Mouse (Mus musculus): Measurements from ENCODE around the gene Cend1. TPM values are rescaled to one million over a fixed set of nuclear protein-coding genes. Genes with fewer than 3 reads are reported as not detected.

The Cend1 gene
- polyA plus RNA-seq (2012; rRNA removed), result 0.01 and 0.03 TPM in 2 replicates

GRCm38 (mm10) chr7:141429310-141429709, at the start of gene Cend1:
Gene Cend1, minus strand, starts transcription at chr7:141429491.

GRCm38 (mm10) chr7:141475011-141475804, 45.9 kb upstream of the Cend1 start, which contains the start of the genes Polr2l and Tspan4:
Gene Polr2l, minus strand, starts transcription at chr7:141475132.
Gene Tspan4, plus strand, starts transcription at chr7:141475240.

DNA sequence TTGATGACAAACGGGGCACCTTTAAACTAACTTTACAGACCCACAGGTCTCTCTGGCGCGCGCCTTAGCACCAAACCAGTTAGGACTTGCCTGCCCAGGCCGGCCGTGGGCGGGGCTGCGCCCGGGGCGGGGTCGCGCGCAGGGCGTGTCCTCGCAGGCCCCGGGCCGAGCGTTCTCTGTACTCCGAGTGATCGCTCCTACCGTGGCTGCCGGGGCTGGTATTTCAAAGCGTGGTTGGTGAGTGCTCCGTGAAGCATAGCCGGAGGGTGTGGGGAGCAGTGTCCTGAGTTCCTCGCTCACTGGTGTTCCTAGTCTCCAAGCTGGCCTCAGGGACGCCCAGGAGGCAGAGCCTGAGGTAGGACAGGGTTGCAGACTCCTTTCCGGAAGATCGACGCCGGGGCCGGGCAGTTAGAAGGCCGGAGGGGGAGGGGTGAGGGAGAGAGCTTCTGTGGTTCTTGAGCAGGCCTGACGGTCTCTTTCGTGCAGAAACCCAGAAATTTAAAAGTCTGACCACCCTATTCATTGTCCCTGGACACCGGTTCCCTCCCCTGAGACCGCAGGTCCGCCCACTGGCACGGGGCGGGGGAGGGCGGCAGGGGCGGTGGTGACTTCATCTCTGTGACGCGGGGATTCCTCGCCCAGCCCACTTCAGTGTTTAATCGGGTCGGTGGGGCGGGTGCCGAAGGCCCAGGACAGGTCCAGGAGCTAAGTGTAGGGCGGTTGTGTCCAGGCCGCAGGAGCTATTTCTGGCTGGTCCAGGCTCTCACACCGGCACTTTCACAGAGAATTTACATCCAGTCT, 38.1 kb upstream of the Cend1 start, which contains the start of gene Cd151:
Gene Cd151 (plus strand): TSS at position 163 of the 801 bp plus-strand sequence.

GRCm38 (mm10) chr7:141460391-141461113, 31.3 kb upstream of the Cend1 start, which contains the start of gene Cracr2b:
Gene Cracr2b, plus strand, starts transcription at chr7:141461094.

DNA sequence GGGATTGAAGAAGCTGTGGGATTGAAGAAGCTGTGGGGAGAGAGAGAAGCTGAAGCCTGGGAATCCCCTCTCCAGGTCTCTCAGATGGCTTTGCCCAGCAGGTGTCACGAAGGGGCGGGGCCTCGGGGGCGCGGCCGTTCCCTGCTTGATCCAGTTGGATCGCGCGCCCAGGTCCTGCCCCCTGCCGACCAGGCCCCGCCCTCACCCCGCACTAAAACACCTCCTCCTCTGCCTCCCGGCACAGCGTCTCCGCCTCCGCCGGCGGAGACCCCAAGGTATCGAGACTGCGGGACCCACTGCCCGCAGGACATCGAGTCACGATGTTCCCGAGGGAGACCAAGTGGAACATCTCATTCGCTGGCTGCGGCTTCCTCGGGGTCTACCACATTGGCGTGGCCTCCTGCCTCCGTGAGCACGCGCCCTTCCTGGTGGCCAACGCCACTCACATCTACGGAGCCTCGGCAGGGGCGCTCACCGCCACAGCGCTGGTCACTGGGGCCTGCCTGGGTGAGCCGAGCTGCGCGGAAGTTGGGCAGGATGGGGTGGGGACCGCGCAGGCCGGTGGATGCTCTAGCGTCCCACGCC, 25.8 kb upstream of the Cend1 start, which contains the start of gene Pnpla2:
Gene Pnpla2 (plus strand): TSS at position 232 of the 585 bp plus-strand sequence.

DNA sequence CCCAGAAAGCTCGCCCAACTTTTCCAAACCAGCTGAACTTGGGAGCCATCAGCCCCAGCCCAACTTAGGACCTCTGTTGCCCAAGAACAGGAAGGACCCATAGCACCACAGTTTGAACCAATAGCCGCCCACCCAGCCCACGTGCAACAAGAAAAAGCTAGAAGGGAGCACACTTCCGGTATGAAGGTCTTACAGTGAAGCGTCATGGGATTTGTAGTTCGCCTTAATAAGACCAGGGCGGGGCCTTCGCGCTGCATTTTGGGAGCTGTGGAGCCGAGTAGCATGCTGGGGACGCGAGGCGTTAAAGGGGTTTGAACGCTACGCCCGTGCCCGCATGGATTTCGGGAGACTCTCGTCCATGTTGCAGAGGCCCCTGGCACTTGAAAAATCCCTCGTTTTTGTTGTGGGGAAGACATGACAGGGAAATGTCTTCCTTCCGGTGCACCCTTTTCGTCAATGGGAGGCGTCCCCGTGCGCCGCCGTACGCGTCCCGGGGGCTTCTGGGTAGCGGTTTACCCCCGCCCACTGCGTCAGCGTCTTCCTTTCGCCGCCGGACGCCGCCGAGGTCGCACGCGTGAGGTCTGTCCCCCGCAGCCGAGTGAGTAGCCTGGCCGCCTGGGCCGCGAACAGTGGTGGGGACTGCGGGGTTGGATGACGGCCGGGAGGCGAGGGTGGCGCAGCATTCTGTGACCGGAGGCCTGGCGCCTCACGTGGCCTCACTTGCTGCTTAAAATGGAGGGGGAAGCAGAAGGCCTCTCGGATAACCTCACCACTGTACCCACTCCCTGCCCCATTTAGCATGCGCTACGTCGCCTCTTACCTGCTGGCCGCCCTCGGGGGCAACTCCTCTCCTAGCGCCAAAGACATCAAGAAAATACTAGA, 18.1 kb upstream of the Cend1 start, which contains the start of gene Rplp2:
Gene Rplp2 (plus strand): TSS at position 261 of the 882 bp plus-strand sequence.

DNA sequence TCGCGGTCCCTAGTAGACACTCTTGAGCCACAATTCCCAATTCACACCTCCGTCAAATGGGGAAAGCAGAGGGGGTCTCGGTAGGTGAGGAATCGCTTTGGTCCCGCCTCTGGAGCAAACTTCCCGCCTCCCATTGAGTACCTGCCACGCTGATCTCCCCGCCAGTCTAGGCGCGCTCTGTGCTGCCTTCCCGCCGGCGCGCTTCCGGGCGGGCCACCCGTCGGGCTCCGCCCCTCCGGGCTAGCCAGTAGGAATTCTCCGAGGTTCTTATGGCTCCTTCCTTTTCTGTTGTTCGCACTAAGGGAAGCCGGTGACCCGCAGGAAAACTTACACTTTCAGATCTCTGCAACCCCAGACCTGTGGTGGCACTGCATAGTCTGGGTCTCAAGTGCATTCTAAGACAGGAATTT, 14.5 kb upstream of the Cend1 start, which contains the start of gene Pidd1:
Gene Pidd1 (minus strand): TSS at position 198 of the 410 bp plus-strand sequence.

DNA sequence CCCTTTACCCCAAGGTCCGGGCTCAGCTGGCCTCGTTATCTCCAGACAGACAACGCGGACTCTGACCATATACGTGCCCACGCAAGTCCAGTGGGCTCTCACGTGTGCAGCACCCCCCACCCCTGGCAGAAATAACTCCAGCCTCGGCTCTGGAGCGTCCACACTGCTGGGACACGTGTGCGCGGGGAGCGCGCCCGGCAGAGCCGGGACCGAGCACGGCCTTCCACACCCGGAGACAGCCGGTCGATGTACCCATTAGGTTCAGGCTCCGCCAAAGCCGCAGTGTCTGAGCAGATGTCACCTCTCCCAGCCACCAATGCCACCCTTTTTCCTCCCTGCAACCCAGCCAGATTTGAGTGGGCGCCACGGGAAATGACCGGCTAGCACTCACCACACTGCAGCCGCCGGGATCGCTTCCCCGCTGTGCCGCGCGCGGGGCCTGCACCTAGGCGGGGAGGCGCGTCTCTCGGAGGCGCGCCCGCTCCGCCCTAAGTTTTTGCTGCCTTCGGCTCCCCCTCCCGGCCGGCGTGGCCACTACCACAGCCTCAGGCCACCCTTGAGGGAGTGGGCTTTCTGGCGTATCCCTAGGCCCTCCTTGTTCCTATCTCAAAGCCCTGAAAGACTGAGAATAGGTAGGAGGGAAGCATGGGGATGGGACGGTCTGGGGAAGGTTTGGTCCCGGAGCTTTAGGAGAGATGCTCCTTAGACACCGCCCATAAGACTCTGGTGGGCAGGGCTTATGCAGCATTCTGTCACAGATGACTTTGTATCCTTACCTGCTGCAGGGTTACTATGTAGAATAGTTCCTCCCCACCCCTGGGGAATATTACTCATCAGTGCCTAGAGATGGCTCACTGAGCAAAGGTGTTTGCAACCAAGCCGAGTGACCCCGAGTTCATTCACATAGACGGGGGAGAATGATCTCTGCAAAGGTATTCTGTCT, 8.2 kb upstream of the Cend1 start, which contains the start of gene Slc25a22:
Gene Slc25a22 (minus strand): TSS at position 715 of the 943 bp plus-strand sequence.

GRCm38 (mm10) chr7:141413809-141414584, 15.3 kb downstream of the Cend1 start, which contains the start of gene Gatd1:
Gene Gatd1, minus strand, starts transcription at chr7:141414136.

DNA sequence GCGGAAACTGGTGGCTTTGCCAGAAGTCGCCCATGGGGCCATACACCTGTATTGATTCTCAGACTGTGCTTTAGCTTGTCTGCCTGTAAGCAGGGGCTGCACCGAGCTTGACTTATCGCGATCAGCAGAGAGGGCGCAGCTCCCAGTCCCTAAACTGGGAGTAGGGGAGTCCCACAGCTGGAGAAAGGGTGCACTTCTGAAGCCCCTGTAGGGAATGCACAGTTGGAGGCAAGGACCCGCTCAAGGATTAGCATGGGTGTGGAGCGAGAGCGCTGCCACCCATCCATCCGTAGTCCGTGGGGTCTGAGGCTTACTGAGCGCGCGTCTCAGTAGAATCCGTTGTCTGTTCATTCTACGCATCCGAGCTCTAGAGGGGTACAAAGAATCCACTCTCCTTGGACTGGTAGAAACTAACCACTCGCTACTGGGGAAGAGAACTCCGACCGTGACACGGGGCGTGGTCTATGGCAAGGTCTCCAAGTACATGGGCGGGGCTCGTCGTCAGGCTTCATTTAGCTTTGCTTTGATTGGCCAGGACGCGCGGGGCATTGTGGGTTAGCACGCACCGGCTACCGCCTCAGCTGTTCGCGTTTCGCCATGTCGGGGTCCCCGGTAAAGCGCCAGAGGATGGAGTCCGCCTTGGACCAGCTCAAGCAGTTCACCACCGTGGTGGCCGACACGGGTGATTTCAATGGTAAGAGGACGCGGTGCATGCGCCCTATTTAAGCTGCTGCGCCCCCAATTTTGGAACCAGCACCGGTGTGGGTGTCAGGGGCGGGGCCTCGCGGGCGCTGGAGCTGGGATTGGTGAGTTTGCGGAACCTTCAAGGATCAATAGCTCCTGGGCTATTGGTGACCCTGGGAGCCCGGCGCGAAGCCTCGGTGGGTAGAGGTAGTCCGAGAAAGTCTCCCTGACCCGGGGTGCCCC, 37.4 kb downstream of the Cend1 start, which contains the start of gene Taldo1:
Gene Taldo1 (plus strand): TSS at position 575 of the 927 bp plus-strand sequence.

Other genes with a start within 250 kb of the Cend1 start
- gene Hras, start 235.5 kb downstream of the Cend1 start, polyA plus RNA-seq (2012; rRNA removed), result 67.7 and 68.0 TPM in 2 replicates
- gene Lrrc56, start 235.3 kb downstream of the Cend1 start, polyA plus RNA-seq (2012; rRNA removed), result 13.2 and 14.8 TPM in 2 replicates
- 1.6 and 2.0 TPM in 2 replicates for gene Lmntd2, start 215.4 kb downstream of the Cend1 start, polyA plus RNA-seq (2012; rRNA removed)
- 22.1 and 22.8 TPM in 2 replicates for gene Rassf7, start 213.6 kb downstream of the Cend1 start, polyA plus RNA-seq (2012; rRNA removed)
- gene Phrf1, start 200.7 kb downstream of the Cend1 start, polyA plus RNA-seq (2012; rRNA removed), result 10.8 and 16.2 TPM in 2 replicates
- gene Irf7, start 163.0 kb downstream of the Cend1 start, polyA plus RNA-seq (2012; rRNA removed), result 8.3 and 11.9 TPM in 2 replicates
- 0.07 and 0.09 TPM in 2 replicates for gene Cdhr5, start 152.7 kb downstream of the Cend1 start, polyA plus RNA-seq (2012; rRNA removed)
- gene Sct, start 150.4 kb downstream of the Cend1 start, polyA plus RNA-seq (2012; rRNA removed), result 0.23 and 0.67 TPM in 2 replicates
- gene Drd4, start 137.5 kb downstream of the Cend1 start, polyA plus RNA-seq (2012; rRNA removed), result 0.01 TPM in 1 of 2 replicates, not detected in the other
- 7.0 and 8.4 TPM in 2 replicates for gene Deaf1, start 101.8 kb downstream of the Cend1 start, polyA plus RNA-seq (2012; rRNA removed)
- 11.7 and 13.9 TPM in 2 replicates for gene Tmem80, start 101.8 kb downstream of the Cend1 start, polyA plus RNA-seq (2012; rRNA removed)
- gene Eps8l2, start 90.6 kb downstream of the Cend1 start, polyA plus RNA-seq (2012; rRNA removed), result 7.1 and 8.9 TPM in 2 replicates
- gene Taldo1, start 37.3 kb downstream of the Cend1 start, polyA plus RNA-seq (2012; rRNA removed), result 238 and 279 TPM in 2 replicates
- 12.6 and 15.1 TPM in 2 replicates for gene Gatd1, start 15.4 kb downstream of the Cend1 start, polyA plus RNA-seq (2012; rRNA removed)
- 14.6 and 20.2 TPM in 2 replicates for gene Slc25a22, start 8.4 kb upstream of the Cend1 start, polyA plus RNA-seq (2012; rRNA removed)
- gene Pidd1, start 14.5 kb upstream of the Cend1 start, polyA plus RNA-seq (2012; rRNA removed), result 13.8 and 16.0 TPM in 2 replicates
- 725 and 791 TPM in 2 replicates for gene Rplp2, start 17.9 kb upstream of the Cend1 start, polyA plus RNA-seq (2012; rRNA removed)
- 5.2 and 7.0 TPM in 2 replicates for gene Pnpla2, start 25.7 kb upstream of the Cend1 start, polyA plus RNA-seq (2012; rRNA removed)
- 1.7 and 2.2 TPM in 2 replicates for gene Cracr2b, start 31.6 kb upstream of the Cend1 start, polyA plus RNA-seq (2012; rRNA removed)
- 17.5 and 19.0 TPM in 2 replicates for gene Cd151, start 37.9 kb upstream of the Cend1 start, polyA plus RNA-seq (2012; rRNA removed)
- gene Polr2l, start 45.6 kb upstream of the Cend1 start, polyA plus RNA-seq (2012; rRNA removed), result 23.0 and 24.7 TPM in 2 replicates
- gene Tspan4, start 45.7 kb upstream of the Cend1 start, polyA plus RNA-seq (2012; rRNA removed), result 27.0 and 34.3 TPM in 2 replicates
- gene Chid1, start 110.4 kb upstream of the Cend1 start, polyA plus RNA-seq (2012; rRNA removed), result 11.4 and 12.6 TPM in 2 replicates
- gene Ap2a2, start 132.7 kb upstream of the Cend1 start, polyA plus RNA-seq (2012; rRNA removed), result 20.4 and 23.0 TPM in 2 replicates
- 0.96 and 1.5 TPM in 2 replicates for gene Muc6, start 225.8 kb upstream of the Cend1 start, polyA plus RNA-seq (2012; rRNA removed)